Mouse (Mus musculus): ENCODE measurements at regions not wholly inside any gene's neighbourhood (a gene's known extent, or its start where the extent isn't known, plus 50 kb on each side); places are given as distances from the start of the nearest gene placed in this dataset.

GRCm38 (mm10) chrX:12436106-12436505 is 151.5 kb upstream of the Atp6ap2 start:
- Histone ChIP-seq H3K27ac (ENCODE audit: insufficient read depth, low read depth, low read length) (no peak overlapping the region), H3K4me1 (ENCODE audit: control insufficient read depth, insufficient read depth, low read length) (peaks cover 8% of the 10 kb centered on the region), H3K4me3 (ENCODE audit: insufficient read depth, low read depth, low read length) (no peak overlapping the region)
- 27% methylated on average over 7 of the region's 7 CpGs for WGBS
- TF ChIP-seq CTCF (IDR thresholded peaks at IDR 0.05; ENCODE audit: insufficient read depth, low read depth, low read length) (no peak), POLR2A (IDR thresholded peaks at IDR 0.05; ENCODE audit: insufficient read depth, low read depth, low read length) (no peak)

- no peak overlapping the region for H3K27ac ChIP-seq (ENCODE audit: insufficient read depth, low read depth, low read length)
- H3K4me1 ChIP-seq (ENCODE audit: control insufficient read depth, insufficient read depth, low read length) = peaks cover 8% of the 10 kb centered on the region
- 70% methylated on average over 12 of the region's 12 CpGs for WGBS
- TF ChIP-seq POLR2A (IDR thresholded peaks at IDR 0.05; ENCODE audit: insufficient read depth, low read depth, low read length) (no peak), CTCF (IDR thresholded peaks at IDR 0.05; ENCODE audit: insufficient read depth, low read depth, low read length) (no peak)
- H3K4me3 ChIP-seq (ENCODE audit: insufficient read depth, low read depth, low read length) = no peak overlapping the region
These were observed 148.2 kb upstream of the Atp6ap2 start for GRCm38 (mm10) chrX:12439447-12439846.

GRCm38 (mm10) chrX:12443794-12444193 is 143.8 kb upstream of the Atp6ap2 start:
- TF ChIP-seq CTCF (IDR thresholded peaks at IDR 0.05; ENCODE audit: insufficient read depth, low read depth, low read length) = no peak
- no peak for TF ChIP-seq POLR2A (IDR thresholded peaks at IDR 0.05; ENCODE audit: insufficient read depth, low read depth, low read length)
- H3K4me3 ChIP-seq (ENCODE audit: insufficient read depth, low read depth, low read length) = no peak overlapping the region
- H3K27ac ChIP-seq (ENCODE audit: insufficient read depth, low read depth, low read length) = no peak overlapping the region
- H3K4me1 ChIP-seq (ENCODE audit: control insufficient read depth, insufficient read depth, low read length) = peaks cover 3% of the 10 kb centered on the region; the same call in 1 of the 2 replicates
- 79% methylated on average over 5 of the region's 5 CpGs for WGBS

GRCm38 (mm10) chrX:12445093-12445492 is 142.5 kb upstream of the Atp6ap2 start:
- H3K4me3 ChIP-seq (ENCODE audit: insufficient read depth, low read depth, low read length) = no peak overlapping the region
- WGBS = 92% methylated on average over 2 of the region's 2 CpGs

GRCm38 (mm10) chrX:12447962-12448361 is 139.6 kb upstream of the Atp6ap2 start:
- H3K4me3 ChIP-seq (ENCODE audit: insufficient read depth, low read depth, low read length) = no peak overlapping the region
- H3K4me1 ChIP-seq (ENCODE audit: control insufficient read depth, insufficient read depth, low read length) = no peaks in the 10 kb centered on the region
- TF ChIP-seq CTCF (IDR thresholded peaks at IDR 0.05; ENCODE audit: insufficient read depth, low read depth, low read length) (no peak), POLR2A (IDR thresholded peaks at IDR 0.05; ENCODE audit: insufficient read depth, low read depth, low read length) (no peak)

More at GRCm38 (mm10) chrX:12445093-12445492, 142.5 kb upstream of the Atp6ap2 start:
- no peaks in the 10 kb centered on the region for H3K4me1 ChIP-seq (ENCODE audit: control insufficient read depth, insufficient read depth, low read length)
- no peak overlapping the region for H3K27ac ChIP-seq (ENCODE audit: insufficient read depth, low read depth, low read length)
- TF ChIP-seq POLR2A (IDR thresholded peaks at IDR 0.05; ENCODE audit: insufficient read depth, low read depth, low read length) (no peak), CTCF (IDR thresholded peaks at IDR 0.05; ENCODE audit: insufficient read depth, low read depth, low read length) (no peak)

GRCm38 (mm10) chrX:12449688-12450087 is 137.9 kb upstream of the Atp6ap2 start:
- no peaks in the 10 kb centered on the region for H3K4me1 ChIP-seq (ENCODE audit: control insufficient read depth, insufficient read depth, low read length)
- TF ChIP-seq POLR2A (IDR thresholded peaks at IDR 0.05; ENCODE audit: insufficient read depth, low read depth, low read length) (no peak), CTCF (IDR thresholded peaks at IDR 0.05; ENCODE audit: insufficient read depth, low read depth, low read length) (no peak)
- no peak overlapping the region for H3K27ac ChIP-seq (ENCODE audit: insufficient read depth, low read depth, low read length)
- 89% methylated on average over 3 of the region's 3 CpGs for whole genome bisulfite sequencing
- H3K4me3 ChIP-seq (ENCODE audit: insufficient read depth, low read depth, low read length) = no peak overlapping the region

More at GRCm38 (mm10) chrX:12447962-12448361, 139.6 kb upstream of the Atp6ap2 start:
- no peak overlapping the region for H3K27ac ChIP-seq (ENCODE audit: insufficient read depth, low read depth, low read length)

- Histone ChIP-seq H3K4me1 (ENCODE audit: control insufficient read depth, insufficient read depth, low read length) (no peaks in the 10 kb centered on the region), H3K27ac (ENCODE audit: insufficient read depth, low read depth, low read length) (no peak overlapping the region), H3K4me3 (ENCODE audit: insufficient read depth, low read depth, low read length) (no peak overlapping the region)
- TF ChIP-seq POLR2A (IDR thresholded peaks at IDR 0.05; ENCODE audit: insufficient read depth, low read depth, low read length) (no peak), CTCF (IDR thresholded peaks at IDR 0.05; ENCODE audit: insufficient read depth, low read depth, low read length) (no peak)
- 92% methylated on average over 8 of the region's 8 CpGs for WGBS
These were observed 134.4 kb upstream of the Atp6ap2 start for GRCm38 (mm10) chrX:12452979-12453769.

GRCm38 (mm10) chrX:12461657-12462056 is 125.9 kb upstream of the Atp6ap2 start:
- Histone ChIP-seq H3K4me3 (ENCODE audit: insufficient read depth, low read depth, low read length) (no peak overlapping the region), H3K27ac (ENCODE audit: insufficient read depth, low read depth, low read length) (no peak overlapping the region), H3K4me1 (ENCODE audit: control insufficient read depth, insufficient read depth, low read length) (peaks cover 5% of the 10 kb centered on the region; the same call in 1 of the 2 replicates)
- 96% methylated on average over 2 of the region's 2 CpGs for WGBS
- no peak for TF ChIP-seq POLR2A (IDR thresholded peaks at IDR 0.05; ENCODE audit: insufficient read depth, low read depth, low read length)
- no peak for TF ChIP-seq CTCF (IDR thresholded peaks at IDR 0.05; ENCODE audit: insufficient read depth, low read depth, low read length)

- H3K27ac ChIP-seq (ENCODE audit: insufficient read depth, low read depth, low read length) = no peak overlapping the region
- no peak overlapping the region for H3K4me3 ChIP-seq (ENCODE audit: insufficient read depth, low read depth, low read length)
- WGBS = 49% methylated on average over 11 of the region's 11 CpGs
- H3K4me1 ChIP-seq (ENCODE audit: control insufficient read depth, insufficient read depth, low read length) = peaks cover 13% of the 10 kb centered on the region
- TF ChIP-seq CTCF (IDR thresholded peaks at IDR 0.05; ENCODE audit: insufficient read depth, low read depth, low read length) (no peak), POLR2A (IDR thresholded peaks at IDR 0.05; ENCODE audit: insufficient read depth, low read depth, low read length) (no peak)
These were observed 124.5 kb upstream of the Atp6ap2 start for GRCm38 (mm10) chrX:12462936-12463647.

Measured in olfactory bulb, adult 2 months (tissue).